Mouse (Mus musculus) small intestine, adult 2 months (tissue): ENCODE measurements at regions not wholly inside any gene's neighbourhood (a gene's known extent, or its start where the extent isn't known, plus 50 kb on each side); places are given as distances from the start of the nearest gene placed in this dataset.

Experiments
- CTCF ChIP-seq: fragments of 200-500 bp; IDR thresholded peaks from 2 replicates; pipeline ENCODE4 v1.5.1; 2012; ENCODE audit warnings: low read depth, mild to moderate bottlenecking, control low read depth, inconsistent platforms, low read length, moderate library complexity, mixed read lengths; ENCODE audit not compliant: insufficient replicate concordance, insufficient read length; ENCODE audit errors: extremely low read depth
- POLR2A ChIP-seq: fragments of 200-500 bp; IDR thresholded peaks from 2 replicates; pipeline ENCODE4 v1.6.1; 2012; ENCODE audit warnings: low read depth, mild to moderate bottlenecking, control low read depth, inconsistent platforms, low read length, moderate library complexity

- TF ChIP-seq CTCF: no peak
- TF ChIP-seq POLR2A: no peak
Observed at GRCm38 (mm10) chr17:81189996-81190395, 125.1 kb upstream of the Thumpd2 start.
